Mouse (Mus musculus): ENCODE measurements at regions not wholly inside any gene's neighbourhood (a gene's known extent, or its start where the extent isn't known, plus 50 kb on each side); places are given as distances from the start of the nearest gene placed in this dataset.

- peak; percentile 4 for DNase-seq (ENCODE audit: low read depth, low spot score)
Observed at GRCm38 (mm10) chr1:112486046-112486445, 621.3 kb upstream of the Dsel start.

GRCm38 (mm10) chr1:112456047-112456446, 591.3 kb upstream of the Dsel start:
- peak; percentile 77 for DNase-seq (ENCODE audit: low read depth, low spot score)

GRCm38 (mm10) chr1:112452390-112452789, 587.7 kb upstream of the Dsel start:
- DNase-seq (ENCODE audit: low read depth, low spot score), result peak; percentile 49

- peak; percentile 57 for DNase-seq (ENCODE audit: low read depth, low spot score)
Observed at GRCm38 (mm10) chr1:112451622-112452021, 586.9 kb upstream of the Dsel start.

- no peak for DNase-seq (ENCODE audit: low read depth, low spot score)
Observed at GRCm38 (mm10) chr1:112439109-112439508, 574.4 kb upstream of the Dsel start.

GRCm38 (mm10) chr1:112416350-112417083, 551.8 kb upstream of the Dsel start:
- DNase-seq (ENCODE audit: low read depth, low spot score), result peak; percentile 64

GRCm38 (mm10) chr1:112388807-112389206, 524.1 kb upstream of the Dsel start:
- peak; percentile 35 for DNase-seq (ENCODE audit: low read depth, low spot score)

GRCm38 (mm10) chr1:112384015-112384414, 519.3 kb upstream of the Dsel start:
- no peak for DNase-seq (ENCODE audit: low read depth, low spot score)

- peak; percentile 74 for DNase-seq (ENCODE audit: low read depth, low spot score)
Observed at GRCm38 (mm10) chr1:112379651-112380264, 515.0 kb upstream of the Dsel start.

GRCm38 (mm10) chr1:112378660-112379059, 513.9 kb upstream of the Dsel start:
- peak; percentile 77 for DNase-seq (ENCODE audit: low read depth, low spot score)

- DNase-seq (ENCODE audit: low read depth, low spot score), result no peak
Observed at GRCm38 (mm10) chr1:112355816-112356215, 491.1 kb upstream of the Dsel start.
